Mouse (Mus musculus): ENCODE data around the gene Znfx1.
"Not testable (repeated sequence)": the region's sequence is repeated elsewhere in the genome, so short reads cannot be mapped to it uniquely, and the experiment has no call there.

Znfx1 gene

DNA sequence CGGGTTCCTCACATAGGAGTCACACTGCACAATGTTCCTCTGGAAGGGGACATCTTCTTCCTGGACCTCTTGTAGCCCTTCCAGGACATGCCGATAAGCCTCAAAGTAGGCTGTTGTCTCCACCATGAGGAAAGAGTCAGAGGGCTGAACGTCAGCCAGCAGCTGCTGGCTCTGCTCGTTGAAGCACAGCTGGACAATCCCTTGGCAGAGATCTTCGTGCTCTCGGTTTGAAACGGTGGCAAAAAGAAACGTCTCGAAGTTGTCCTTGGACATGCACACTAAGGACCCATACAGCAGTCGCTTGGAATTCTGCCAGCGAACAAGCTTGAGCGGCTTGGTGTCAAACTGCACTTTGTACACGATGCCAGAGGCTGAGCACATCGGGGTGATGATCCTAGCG lies 7.4 kb downstream of the Znfx1 start:
- in situ Hi-C loops (cut with MboI, MseI), result loop anchor here (5.0 kb wide), 1 partner anchor 367 kb away; the partner anchor contains the start of gene Slc9a8

GRCm38 (mm10) chr2:167053127-167053844 lies 9.5 kb downstream of the Znfx1 start:
- in situ Hi-C loops (cut with MboI, MseI), result no loop called here

- in situ Hi-C loops (cut with MboI, MseI), result loop anchor here (25.0 kb wide), 1 partner anchor 987 kb away; no protein-coding TSS in a partner anchor
These were observed 14.0 kb downstream of the Znfx1 start for GRCm38 (mm10) chr2:167048698-167049358.

DNA sequence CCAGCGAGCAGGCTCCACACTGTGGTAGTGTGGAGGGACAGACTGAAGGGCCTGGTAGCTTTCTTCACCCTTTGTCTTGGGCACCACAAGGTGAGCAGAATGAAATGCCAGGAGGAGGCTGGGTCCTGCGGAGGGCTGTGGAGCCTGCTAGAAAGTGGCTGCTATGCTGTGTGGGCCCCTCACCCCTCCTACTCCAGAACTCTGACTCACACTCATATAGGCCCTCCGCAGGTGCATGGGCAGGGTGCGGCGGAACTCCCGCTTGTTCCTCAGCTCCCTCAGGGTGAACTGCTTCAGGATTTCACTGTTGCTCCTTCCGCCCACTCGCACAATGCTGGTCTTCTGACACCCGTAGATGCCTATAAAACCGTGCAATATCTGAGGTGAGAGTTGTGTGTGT lies 14.6 kb downstream of the Znfx1 start:
- in situ Hi-C loops (cut with MboI, MseI), result loop anchor here (25.0 kb wide), 1 partner anchor 986 kb away; no protein-coding TSS in a partner anchor

DNA sequence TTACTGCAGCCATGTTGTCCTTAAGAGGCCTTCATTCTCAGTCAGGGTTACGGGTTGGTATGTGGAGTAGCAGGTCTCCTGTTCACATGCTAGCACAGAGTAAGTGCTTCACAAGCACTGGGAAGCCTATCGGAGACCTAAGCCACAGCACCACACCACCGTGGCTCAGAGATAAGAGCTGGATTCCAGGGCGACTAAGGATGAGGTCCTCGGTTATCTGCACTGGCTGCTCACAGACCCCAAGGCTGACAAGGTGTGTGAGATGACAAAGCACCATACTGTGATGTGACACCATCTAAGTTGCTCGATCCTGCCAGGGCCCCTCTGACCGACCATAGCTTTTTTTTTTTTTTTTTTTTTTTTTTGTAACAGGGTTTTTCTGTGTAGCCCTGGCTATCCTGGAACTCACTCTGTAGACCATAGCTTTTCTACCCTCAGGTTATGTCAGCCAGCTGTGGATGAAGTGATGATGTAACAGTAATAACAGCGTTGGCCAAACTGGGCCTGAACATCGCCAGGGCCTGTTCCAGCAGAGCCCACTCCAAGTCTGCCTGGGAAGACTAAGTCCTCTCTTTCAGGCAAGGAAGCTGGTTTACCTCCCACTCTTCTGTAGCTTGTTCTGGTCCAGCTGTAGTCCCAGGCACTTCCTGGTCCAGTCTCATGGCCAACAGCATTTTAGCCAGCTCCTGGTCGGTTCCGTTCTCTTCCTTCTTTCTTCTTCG lies 19.3 kb downstream of the Znfx1 start:
- in situ Hi-C loops (cut with MboI, MseI), result loop anchor here (25.0 kb wide), 1 partner anchor 981 kb away; no protein-coding TSS in a partner anchor

- in situ Hi-C loops (cut with MboI, MseI), result loop anchor here (25.0 kb wide), 1 partner anchor 977 kb away; no protein-coding TSS in a partner anchor
These were observed 23.4 kb downstream of the Znfx1 start for GRCm38 (mm10) chr2:167039386-167039785.

GRCm38 (mm10) chr2:167038716-167039115 lies 24.1 kb downstream of the Znfx1 start:
- in situ Hi-C loops (cut with MboI, MseI), result loop anchor here (25.0 kb wide), 1 partner anchor 976 kb away; no protein-coding TSS in a partner anchor

GRCm38 (mm10) chr2:167038297-167038696 lies 24.5 kb downstream of the Znfx1 start:
- in situ Hi-C loops (cut with MboI, MseI), result loop anchor here (25.0 kb wide), 1 partner anchor 976 kb away; no protein-coding TSS in a partner anchor

DNA sequence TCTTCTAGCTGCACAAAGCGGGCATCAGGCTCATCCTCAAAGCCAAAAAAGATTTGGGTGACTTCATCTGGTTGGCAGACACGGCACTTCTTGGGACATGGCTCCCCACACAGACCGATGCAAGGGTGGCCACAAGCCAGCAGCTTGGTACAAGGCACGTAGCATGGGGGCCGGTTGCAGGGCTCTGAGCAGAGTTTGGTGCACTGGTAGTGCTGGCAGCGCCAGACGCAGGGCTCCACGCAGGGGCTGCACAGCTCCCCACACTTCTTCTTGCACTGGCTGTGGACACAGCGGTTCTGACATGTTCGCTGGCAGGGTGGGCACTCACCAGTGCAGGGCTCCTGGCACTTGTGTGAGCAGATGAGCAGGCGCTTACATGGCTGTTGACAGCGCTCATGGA lies 25.1 kb downstream of the Znfx1 start:
- in situ Hi-C loops (cut with MboI, MseI), result loop anchor here (25.0 kb wide), 1 partner anchor 975 kb away; no protein-coding TSS in a partner anchor

DNA sequence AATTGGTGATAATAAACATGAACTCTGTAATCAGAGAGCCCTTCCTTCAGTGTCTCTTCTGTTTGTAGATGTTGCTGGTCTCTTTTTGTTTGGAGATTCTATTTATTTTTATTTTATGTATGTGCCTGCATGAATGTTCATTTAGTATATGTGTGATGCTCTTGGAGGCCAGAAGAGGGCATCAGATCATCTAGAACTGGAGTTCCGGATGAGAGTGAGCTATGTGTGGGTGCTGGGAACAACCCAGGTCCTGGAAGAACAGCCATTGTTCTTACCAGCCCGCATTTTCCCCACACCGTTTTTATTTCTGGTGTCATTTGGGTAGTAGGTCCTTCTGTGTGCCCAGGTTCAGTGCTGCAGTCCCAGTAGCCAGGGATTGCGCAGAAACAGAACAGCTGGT lies 32.3 kb downstream of the Znfx1 start:
- in situ Hi-C loops (cut with MboI, MseI), result loop anchor here (25.0 kb wide), 1 partner anchor 968 kb away; no protein-coding TSS in a partner anchor

DNA sequence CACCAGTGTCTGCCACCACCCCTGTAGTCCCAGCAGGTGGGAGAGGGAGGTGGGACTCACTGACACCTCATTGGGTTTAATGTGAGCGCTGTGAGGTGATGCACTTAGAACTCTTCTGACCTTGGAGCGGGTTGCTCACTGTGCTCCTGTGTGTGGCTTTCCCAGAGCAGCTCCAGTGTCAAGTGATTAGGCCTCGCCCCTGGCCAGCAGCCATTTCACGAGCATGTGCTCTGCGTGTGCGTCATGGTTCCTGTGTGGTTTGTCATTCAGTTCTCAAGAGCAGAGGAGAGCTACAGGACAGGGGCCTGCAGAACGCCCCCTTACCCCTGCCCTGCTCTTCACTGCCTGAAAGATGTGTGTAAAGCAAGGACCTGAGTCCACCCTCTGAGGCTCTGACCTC lies 34.3 kb downstream of the Znfx1 start:
- in situ Hi-C loops (cut with MboI, MseI), result loop anchor here (5.0 to 25.0 kb wide), 2 partner anchors 106 to 966 kb away; no protein-coding TSS in a partner anchor

- in situ Hi-C loops (cut with MboI, MseI), result no loop called here
These were observed 43.4 kb downstream of the Znfx1 start for GRCm38 (mm10) chr2:167019396-167019795.

- in situ Hi-C loops (cut with MboI, MseI), result no loop called here
These were observed 47.5 kb downstream of the Znfx1 start for GRCm38 (mm10) chr2:167015382-167015718.

DNA sequence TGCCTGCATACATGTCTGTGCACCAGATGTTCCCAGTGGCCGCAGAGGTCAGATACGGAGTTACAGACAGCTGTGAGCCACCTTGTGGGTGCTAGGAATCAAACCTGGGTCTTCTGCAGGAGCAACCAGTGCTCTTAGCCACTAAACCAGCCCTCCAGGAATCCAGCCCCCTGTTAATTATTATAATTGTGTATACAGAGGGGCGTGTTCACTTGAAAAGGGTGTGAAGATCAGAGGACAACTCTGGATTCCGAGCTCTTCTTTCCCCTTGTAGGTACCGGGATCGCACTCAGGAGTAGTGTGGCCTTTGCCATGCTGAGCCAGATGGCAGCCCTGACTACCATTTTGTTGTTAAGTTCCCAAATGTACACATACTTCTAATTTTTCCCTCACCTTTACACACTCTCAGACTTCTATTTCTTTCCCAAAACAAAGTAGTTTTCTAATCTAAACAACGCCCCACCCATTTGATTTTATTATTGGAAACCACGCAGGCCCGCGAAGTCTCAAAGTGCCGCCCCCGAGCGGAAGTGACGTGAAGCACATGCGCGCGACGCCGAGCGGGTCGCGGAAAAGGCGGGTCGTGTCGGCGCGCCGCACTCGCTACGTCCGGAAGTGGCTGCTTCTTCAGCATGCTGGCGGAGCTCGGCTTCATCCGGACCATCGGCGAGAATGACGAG lies 48.0 kb downstream of the Znfx1 start, which contains the start of gene Ddx27:
Gene Ddx27 (plus strand): TSS at position 492 of the 680 bp plus-strand sequence.
- in situ Hi-C loops (cut with MboI, MseI), result no loop called here

GRCm38 (mm10) chr2:167010546-167010945 lies 52.3 kb downstream of the Znfx1 start:
- in situ Hi-C loops (cut with MboI, MseI), result no loop called here

DNA sequence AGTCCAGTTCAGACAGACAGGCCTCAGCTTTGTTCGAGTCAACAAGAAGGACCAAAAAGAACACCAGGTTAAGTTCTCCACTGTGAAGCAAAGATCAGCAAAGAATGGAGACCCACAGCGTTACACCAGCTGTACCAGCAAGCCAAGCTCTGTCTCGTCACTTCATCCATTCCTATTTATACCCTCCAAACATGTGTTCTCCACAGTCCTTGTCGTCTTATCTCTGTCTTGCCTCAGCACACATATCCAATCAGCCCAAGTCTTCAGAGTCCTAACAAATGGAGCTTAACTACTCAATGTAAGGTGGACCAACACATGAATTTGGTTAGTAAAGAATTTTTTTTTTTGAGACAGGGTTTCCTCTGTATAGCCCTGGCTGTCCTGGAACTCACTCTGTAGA lies 53.3 kb downstream of the Znfx1 start:
- in situ Hi-C loops (cut with MboI, MseI), result no loop called here

- in situ Hi-C loops (cut with MboI, MseI), result not testable (repeated sequence)
These were observed 55.2 kb downstream of the Znfx1 start for GRCm38 (mm10) chr2:167007565-167007964.

- in situ Hi-C loops (cut with MboI, MseI), result no loop called here
These were observed 55.8 kb downstream of the Znfx1 start for GRCm38 (mm10) chr2:167007001-167007491.

DNA sequence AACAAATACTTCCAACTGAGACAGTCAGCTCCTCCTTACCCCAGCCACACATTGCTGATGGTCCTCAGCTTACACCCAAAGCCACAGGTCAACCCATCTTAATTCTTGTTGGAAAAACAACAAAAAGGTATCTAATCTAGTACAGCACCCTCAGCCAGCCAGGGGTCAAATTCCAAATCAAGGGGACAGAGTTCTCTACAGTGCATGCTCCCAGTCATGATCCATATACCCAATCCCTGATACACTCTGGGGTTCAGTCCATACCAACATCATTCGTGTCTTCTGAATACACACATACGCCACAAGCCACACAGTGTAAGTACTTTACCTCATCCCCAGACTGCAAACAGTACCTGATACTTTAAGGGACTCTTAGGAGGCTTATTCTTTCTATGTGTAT lies 56.5 kb downstream of the Znfx1 start:
- in situ Hi-C loops (cut with MboI, MseI), result no loop called here

DNA sequence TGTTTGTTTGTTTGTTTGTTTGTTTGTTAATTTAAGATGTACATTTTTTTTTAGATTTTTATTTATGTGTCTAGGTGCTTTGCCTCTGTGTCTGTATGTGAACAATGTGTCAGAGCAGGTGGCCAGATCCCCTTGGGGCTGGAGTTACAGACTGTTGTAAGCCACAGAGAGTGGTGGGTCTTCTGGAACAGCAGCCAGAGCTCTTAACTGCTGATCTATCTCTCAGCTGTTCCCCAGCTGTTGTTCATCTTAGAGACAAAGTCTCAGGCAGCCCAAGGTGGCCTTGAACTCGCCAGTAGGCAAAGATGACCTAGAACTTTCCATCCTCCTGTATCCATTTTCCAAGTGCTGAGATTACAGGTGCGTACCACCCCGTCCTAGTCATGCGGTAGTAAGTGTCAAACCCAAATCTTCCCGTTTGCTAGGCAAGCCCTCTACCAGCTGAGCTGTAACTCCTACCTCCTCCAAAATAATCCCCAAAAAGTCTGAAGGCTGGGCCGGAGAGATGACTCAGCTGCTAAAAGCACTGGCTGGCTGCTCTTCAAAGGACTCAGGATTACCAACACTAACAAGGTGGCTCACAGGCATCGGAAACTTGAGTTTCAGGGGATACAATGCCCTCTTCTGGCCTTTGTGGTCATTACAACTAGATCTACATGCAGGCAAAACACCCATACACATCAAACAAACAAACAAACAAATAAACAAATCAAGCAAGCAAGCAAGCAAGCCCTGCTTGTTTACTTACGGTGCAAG lies 58.5 kb downstream of the Znfx1 start:
- in situ Hi-C loops (cut with MboI, MseI), result loop anchor here (5.0 kb wide), 1 partner anchor 47 kb away; no protein-coding TSS in a partner anchor
